Mouse (Mus musculus) heart, adult 2 months (tissue): ENCODE data around the gene Lmntd1. TPM values are rescaled to one million over a fixed set of nuclear protein-coding genes. Genes with fewer than 3 reads are reported as not detected.

Source experiments
- DNase-seq, 2 experiments: peaks; one replicate each; pipeline ENCODE4 v3.0.0; 2021
- H3K27ac ChIP-seq: fragments of 200-600 bp; 2 replicates; pipeline ENCODE4 v1.8.1; 2022
- H3K27me3 ChIP-seq: fragments of 200-500 bp; 2 replicates; pipeline ENCODE4 v1.6.1; 2012; ENCODE audit warnings: mild to moderate bottlenecking, low read length, inconsistent platforms, mixed read lengths; ENCODE audit not compliant: control insufficient read depth, insufficient read depth
- H3K36me3 ChIP-seq: fragments of 200-500 bp; 2 replicates; pipeline ENCODE4 v1.6.1; 2012; ENCODE audit warnings: low read length, inconsistent platforms; ENCODE audit not compliant: control insufficient read depth, insufficient read depth
- H3K4me1 ChIP-seq: fragments of 200-500 bp; 2 replicates; pipeline ENCODE4 v1.6.1; 2011; ENCODE audit warnings: low read length; ENCODE audit not compliant: control insufficient read depth, insufficient read depth
- H3K4me3 ChIP-seq: fragments of 200-600 bp; 2 replicates; pipeline ENCODE4 v1.8.1; 2022
- H3K79me2 ChIP-seq: fragments of 200-500 bp; replicated peaks from 2 replicates; pipeline ENCODE4 v1.6.1; 2012; ENCODE audit warnings: mild to moderate bottlenecking, inconsistent platforms, low read length, moderate library complexity, mixed read lengths; ENCODE audit not compliant: control insufficient read depth, insufficient read depth
- H3K9ac ChIP-seq: fragments of 200-500 bp; 2 replicates; pipeline ENCODE4 v1.6.1; 2012; ENCODE audit warnings: low read depth, mild to moderate bottlenecking, control low read depth, inconsistent platforms, low read length, mixed read lengths
- CTCF ChIP-seq: fragments of 200-600 bp; IDR thresholded peaks from 2 replicates; pipeline ENCODE4 v1.8.1; 2022; ENCODE audit warnings: antibody characterized with exemption, mild to moderate bottlenecking, moderate library complexity
- EP300 ChIP-seq: fragments of 200-500 bp; IDR thresholded peaks from 2 replicates; pipeline ENCODE4 v1.6.1; 2011; ENCODE audit warnings: low read depth, low read length, control low read depth; ENCODE audit not compliant: insufficient read depth
- POLR2A ChIP-seq: fragments of 200-500 bp; IDR thresholded peaks from 2 replicates; pipeline ENCODE4 v1.6.1; 2011; ENCODE audit warnings: mild to moderate bottlenecking, low read depth, low read length, control low read depth; ENCODE audit not compliant: insufficient read depth
- WGBS: fragments of 180-500 bp; shearing (Covaris S2); methylation state at CpG from one replicate; pipeline ENCODE4 v1.1.7; 2018; 5-methylcytosine and 5-hydroxymethylcytosine counted together
- intact Hi-C: fragments of 180-260 bp; cut with DNase I; formaldehyde crosslinking; loops from one replicate; pipeline ENCODE4 v1.15.1; 2025
- polyA plus RNA-seq: library from polyadenylated mRNA; depleted of rRNA; stranded (reverse); fragments of >200 nt; gene quantifications from 2 replicates; pipeline ENCODE4 v1.2.3, GENCODE M21; 2012
- total RNA-seq, 2 experiments: library from RNA; stranded (reverse); gene quantifications; 2 replicates each; pipeline ENCODE4 v1.2.3; 2021

Lmntd1 gene
- total and polyA plus RNA-seq, 3 experiments, result 2.0 to 6.7 (median 2.2) TPM

DNA sequence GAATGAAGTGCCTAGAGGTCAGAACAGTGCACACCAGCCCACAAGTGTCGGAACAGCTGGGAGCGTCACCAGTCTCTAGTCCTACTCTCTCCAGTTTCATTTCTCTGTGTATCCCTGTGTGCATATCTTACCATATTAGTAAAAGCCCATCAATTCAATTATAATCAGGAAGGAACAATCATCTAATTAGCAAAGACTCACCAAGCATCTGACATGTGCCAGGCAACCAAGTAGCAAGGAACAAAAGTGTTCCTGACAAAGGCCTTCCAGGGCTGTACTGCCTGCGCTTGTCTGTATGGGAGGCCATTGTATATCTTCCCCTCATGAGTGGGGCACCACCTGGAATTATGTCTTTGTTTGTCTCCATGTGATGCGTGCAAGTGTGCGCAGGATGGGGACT is 3.2 kb downstream of the Lmntd1 start:
- Histone ChIP-seq H3K79me2 (no peaks in the 10 kb centered on the region), H3K9ac (no peak overlapping the region), H3K27ac (no peak overlapping the region), H3K36me3 (no peaks in the 10 kb centered on the region), H3K27me3 (no peaks in the 10 kb centered on the region), H3K4me3 (no peak overlapping the region), H3K4me1 (no peaks in the 10 kb centered on the region)
- intact Hi-C loops, result no loop called here
- TF ChIP-seq EP300, result no peak
- no peak for TF ChIP-seq POLR2A
- no peak for TF ChIP-seq CTCF
- WGBS, result 98% methylated on average over 5 of the region's 5 CpGs
- no peak for DNase-seq

DNA sequence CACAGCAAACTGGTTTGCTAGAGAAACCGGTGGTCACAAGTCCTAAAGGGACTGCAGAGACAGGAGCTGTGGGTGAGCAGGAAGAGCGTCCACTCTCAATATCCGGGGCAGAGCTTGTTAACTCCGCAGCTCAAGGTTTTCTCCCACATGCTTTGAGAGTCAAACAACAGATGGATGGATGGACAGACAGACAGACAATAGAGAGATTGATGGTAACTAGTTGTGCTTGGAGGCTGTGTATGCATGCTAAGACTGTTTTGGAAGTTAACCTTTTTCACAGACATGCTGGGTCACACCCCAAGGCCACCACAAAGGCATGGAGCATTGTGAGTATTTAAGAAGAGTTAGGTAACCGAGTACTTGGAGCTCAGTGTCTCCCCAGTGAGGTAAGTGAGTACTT is 5.4 kb downstream of the Lmntd1 start:
- Histone ChIP-seq H3K4me3 (no peak overlapping the region), H3K79me2 (no peaks in the 10 kb centered on the region), H3K27ac (no peak overlapping the region), H3K4me1 (no peaks in the 10 kb centered on the region), H3K9ac (no peak overlapping the region), H3K27me3 (no peaks in the 10 kb centered on the region), H3K36me3 (no peaks in the 10 kb centered on the region)
- no peak for DNase-seq
- 82% methylated on average over 5 of the region's 5 CpGs for WGBS
- intact Hi-C loops, result no loop called here
- no peak for TF ChIP-seq CTCF
- TF ChIP-seq POLR2A, result no peak
- TF ChIP-seq EP300, result no peak

DNA sequence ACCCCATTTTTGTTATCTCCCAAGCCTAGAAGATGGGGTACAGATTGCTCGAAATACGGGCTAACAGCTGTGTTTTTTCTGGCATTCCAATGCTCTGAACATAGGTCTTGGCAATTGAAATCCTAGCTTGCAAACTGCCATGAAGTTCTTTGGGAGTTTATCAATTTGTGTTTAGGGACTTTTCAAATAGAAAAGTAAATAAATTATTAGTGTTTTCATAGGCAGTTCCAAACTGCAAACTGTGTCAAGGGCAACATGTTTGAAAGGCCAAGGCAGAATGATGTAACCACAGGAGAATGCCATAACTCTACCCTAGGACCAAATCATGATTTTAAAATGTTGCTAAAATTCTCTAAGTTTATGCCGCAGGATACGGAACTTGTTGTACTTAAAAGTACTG is 6.4 kb downstream of the Lmntd1 start:
- no peaks in the 10 kb centered on the region for H3K4me1 ChIP-seq
- H3K4me3 ChIP-seq, result no peak overlapping the region
- intact Hi-C loops, result no loop called here
- no peaks in the 10 kb centered on the region for H3K36me3 ChIP-seq
- H3K79me2 ChIP-seq, result no peaks in the 10 kb centered on the region
- no peak overlapping the region for H3K9ac ChIP-seq
- DNase-seq, result no peak
- WGBS, result 75% methylated on average over 4 of the region's 4 CpGs
- no peaks in the 10 kb centered on the region for H3K27me3 ChIP-seq
- H3K27ac ChIP-seq, result no peak overlapping the region
- TF ChIP-seq EP300 (no peak), CTCF (no peak), POLR2A (no peak)

DNA sequence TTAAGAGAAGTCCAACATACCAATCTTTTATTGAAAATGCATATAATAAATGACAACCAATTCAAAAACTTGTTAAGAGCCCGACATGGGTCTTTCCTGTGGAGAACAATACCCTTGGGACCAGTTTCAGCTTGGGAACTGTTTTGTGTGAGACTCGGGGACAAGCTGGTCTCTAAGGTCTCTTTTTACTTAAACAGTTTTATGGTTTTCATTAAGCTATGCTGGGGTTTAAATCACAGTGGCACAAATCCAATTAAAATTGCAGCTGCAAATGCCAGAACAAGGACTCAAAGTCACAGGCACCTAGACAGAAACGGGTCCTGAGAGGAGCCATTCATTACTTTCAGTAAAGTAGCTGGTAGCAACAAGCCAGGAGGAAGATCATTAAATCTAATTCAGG is 8.9 kb downstream of the Lmntd1 start:
- no peak for TF ChIP-seq EP300
- no peak for TF ChIP-seq POLR2A
- no peak for TF ChIP-seq CTCF
- intact Hi-C loops, result no loop called here
- WGBS, result 53% methylated on average over 3 of the region's 3 CpGs
- Histone ChIP-seq H3K79me2 (no peaks in the 10 kb centered on the region), H3K36me3 (no peaks in the 10 kb centered on the region), H3K4me3 (no peak overlapping the region), H3K27me3 (no peaks in the 10 kb centered on the region), H3K4me1 (no peaks in the 10 kb centered on the region), H3K9ac (no peak overlapping the region), H3K27ac (no peak overlapping the region)
- DNase-seq, result no peak

DNA sequence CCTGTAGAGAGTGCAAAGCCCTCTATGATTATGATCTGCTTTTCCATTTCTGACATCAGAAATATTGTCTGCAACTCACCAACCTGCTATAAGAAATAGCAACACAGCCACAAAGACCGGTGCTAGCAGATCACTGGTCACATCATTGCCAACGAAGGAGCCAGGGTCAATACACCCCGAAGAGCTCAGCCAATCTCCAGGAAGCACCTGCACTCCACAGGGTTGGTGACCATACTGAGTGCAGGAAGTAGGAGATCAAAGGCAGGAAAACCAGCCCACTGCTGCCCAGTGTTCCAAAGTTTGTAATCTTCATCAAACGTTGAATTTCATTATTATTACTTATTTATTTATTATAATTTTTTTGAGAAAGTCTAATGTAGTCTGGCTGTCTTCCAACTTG is 9.5 kb downstream of the Lmntd1 start:
- intact Hi-C loops, result no loop called here

DNA sequence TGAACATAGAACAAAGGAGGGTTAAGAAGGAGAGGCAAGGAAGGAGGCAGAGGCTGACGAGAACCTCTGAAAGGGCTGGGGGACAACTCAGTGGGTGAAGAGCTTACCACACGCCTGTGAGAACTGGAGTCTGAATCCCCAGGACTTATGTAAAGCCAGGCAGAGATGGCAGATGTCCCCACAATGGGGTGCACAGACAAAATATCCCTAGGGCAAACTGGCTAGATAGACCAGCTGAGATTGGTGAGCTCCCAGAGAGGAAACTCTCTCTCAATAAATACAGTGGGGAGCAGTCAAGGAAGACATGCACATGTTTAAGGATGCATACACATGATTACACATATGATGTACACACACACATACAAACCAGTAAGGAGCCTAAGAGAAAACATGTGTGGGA is 10.0 kb downstream of the Lmntd1 start:
- Histone ChIP-seq H3K27ac (no peak overlapping the region), H3K4me1 (no peaks in the 10 kb centered on the region), H3K9ac (no peak overlapping the region), H3K4me3 (no peak overlapping the region), H3K27me3 (no peaks in the 10 kb centered on the region), H3K36me3 (no peaks in the 10 kb centered on the region), H3K79me2 (no peaks in the 10 kb centered on the region)
- TF ChIP-seq POLR2A (no peak), EP300 (no peak), CTCF (no peak)
- intact Hi-C loops, result no loop called here
- WGBS, result 84% methylated on average over 2 of the region's 2 CpGs
- DNase-seq, result no peak

More for the DNA sequence above, 9.5 kb downstream of the Lmntd1 start:
- Histone ChIP-seq H3K36me3 (no peaks in the 10 kb centered on the region), H3K4me1 (no peaks in the 10 kb centered on the region), H3K4me3 (no peak overlapping the region), H3K27ac (no peak overlapping the region), H3K9ac (no peak overlapping the region), H3K79me2 (no peaks in the 10 kb centered on the region), H3K27me3 (no peaks in the 10 kb centered on the region)
- DNase-seq, result no peak
- 36% methylated on average over 4 of the region's 4 CpGs for WGBS
- TF ChIP-seq EP300 (no peak), POLR2A (no peak), CTCF (no peak)
